Mouse (Mus musculus) liver, embryonic 11.5 days (tissue): ENCODE results near the gene Cryab. TPM values are rescaled to one million over a fixed set of nuclear protein-coding genes. Genes with fewer than 3 reads are reported as not detected.

Experiments used
- ATAC-seq: fragments of 200-750 bp; cut with Nextera tagmentation; replicated peaks from 2 replicates; pipeline ENCODE4 v1.8.0; 2017; ENCODE audit warnings: moderate number of reproducible peaks, mild to moderate bottlenecking, moderate TSS enrichment, moderate library complexity; ENCODE audit not compliant: low FRiP score
- DNase-seq: peaks from one replicate; pipeline ENCODE4 v3.0.0-alpha.2; 2017; ENCODE audit warnings: low spot score
- H3K27ac ChIP-seq: fragments of 300-500 bp; sonication (generic); 2 replicates; pipeline ENCODE4 v1.5.1; 2014; ENCODE audit warnings: mild to moderate bottlenecking, low read depth, low read length, control low read depth
- H3K27me3 ChIP-seq: fragments of 300-500 bp; sonication (generic); replicated peaks from 2 replicates; pipeline ENCODE4 v1.6.1; 2014; ENCODE audit warnings: low read length, mixed read lengths; ENCODE audit not compliant: control insufficient read depth, insufficient read depth
- H3K36me3 ChIP-seq: fragments of 300-500 bp; sonication (generic); 2 replicates; pipeline ENCODE4 v1.6.1; 2014; ENCODE audit warnings: mild to moderate bottlenecking, low read length, moderate library complexity, mixed read lengths; ENCODE audit not compliant: control insufficient read depth, insufficient read depth
- H3K4me1 ChIP-seq: fragments of 300-500 bp; sonication (generic); replicated peaks from 2 replicates; pipeline ENCODE4 v1.6.1; 2014; ENCODE audit warnings: low read length, mixed read lengths; ENCODE audit not compliant: control insufficient read depth, insufficient read depth
- H3K4me2 ChIP-seq: fragments of 300-500 bp; sonication (generic); 2 replicates; pipeline ENCODE4 v1.6.1; 2014; ENCODE audit warnings: mild to moderate bottlenecking, control low read depth, moderate library complexity
- H3K4me3 ChIP-seq: fragments of 300-500 bp; sonication (generic); 2 replicates; pipeline ENCODE4 v1.5.1; 2014; ENCODE audit warnings: low read depth, low read length, control low read depth
- H3K9ac ChIP-seq: fragments of 300-500 bp; sonication (generic); 2 replicates; pipeline ENCODE4 v1.6.1; 2014; ENCODE audit warnings: low read depth, low read length, control low read depth
- H3K9me3 ChIP-seq: fragments of 300-500 bp; sonication (generic); 2 replicates; pipeline ENCODE4 v1.6.1; 2016; ENCODE audit warnings: low read length, inconsistent platforms, mixed read lengths; ENCODE audit not compliant: control insufficient read depth
- WGBS: fragments of 180-500 bp; shearing (Covaris S2); extraction: QIAGEN DNeasy Blood & Tissue Kit; methylation state at CpG from one replicate; pipeline ENCODE4 v1.1.7; 2014; 5-methylcytosine and 5-hydroxymethylcytosine counted together
- polyA plus RNA-seq: library from polyadenylated mRNA; unstranded; fragments of >200 nt; fragmentation: Nextera tagmentation; extraction: Ambion mirVana; gene quantifications from 2 replicates; pipeline ENCODE4 v1.2.1, GENCODE M21; 2014

Gene Cryab
- polyA plus RNA-seq, 1 experiment from 2014 or later: 13.7 TPM

DNA sequence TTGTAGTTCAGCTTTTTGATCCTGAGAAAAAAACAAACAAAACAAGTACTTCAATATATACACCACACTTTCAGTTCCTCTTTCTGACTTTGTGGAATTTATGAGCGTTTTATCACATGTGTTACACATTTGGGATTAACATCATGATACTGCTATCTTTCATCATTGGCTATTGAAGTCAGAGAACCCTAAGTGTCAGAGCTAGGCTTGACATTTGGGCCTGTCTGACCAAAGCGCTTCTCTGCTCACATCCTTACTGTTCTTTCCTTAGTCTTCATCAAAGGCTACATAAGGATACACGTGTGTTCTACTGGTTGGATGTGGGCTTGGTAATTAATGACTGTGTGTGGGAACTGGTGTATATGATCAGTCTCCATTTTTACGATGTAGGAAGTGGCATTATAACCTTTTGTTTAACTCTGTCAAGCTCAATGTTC is 22.9 kb downstream of the Cryab start:
- H3K4me2 ChIP-seq: peak overlapping the region; percentile 84
- H3K36me3 ChIP-seq: no peaks in the 10 kb centered on the region; the same call in 1 of the 2 replicates
- H3K27me3 ChIP-seq: no peaks in the 10 kb centered on the region
- H3K4me1 ChIP-seq: peaks cover 19% of the 10 kb centered on the region
- 61% methylated on average over 4 of the region's 4 CpGs for WGBS
- ATAC-seq (no peak), DNase-seq (no peak)
- H3K27ac ChIP-seq: no peak overlapping the region; the same call in 1 of the 2 replicates
- H3K9me3 ChIP-seq: no peaks in the 10 kb centered on the region
- H3K4me3 ChIP-seq: peak overlapping the region; percentile 89; the same call in 1 of the 2 replicates
- peak overlapping the region; percentile 30; the same call in 1 of the 2 replicates for H3K9ac ChIP-seq

DNA sequence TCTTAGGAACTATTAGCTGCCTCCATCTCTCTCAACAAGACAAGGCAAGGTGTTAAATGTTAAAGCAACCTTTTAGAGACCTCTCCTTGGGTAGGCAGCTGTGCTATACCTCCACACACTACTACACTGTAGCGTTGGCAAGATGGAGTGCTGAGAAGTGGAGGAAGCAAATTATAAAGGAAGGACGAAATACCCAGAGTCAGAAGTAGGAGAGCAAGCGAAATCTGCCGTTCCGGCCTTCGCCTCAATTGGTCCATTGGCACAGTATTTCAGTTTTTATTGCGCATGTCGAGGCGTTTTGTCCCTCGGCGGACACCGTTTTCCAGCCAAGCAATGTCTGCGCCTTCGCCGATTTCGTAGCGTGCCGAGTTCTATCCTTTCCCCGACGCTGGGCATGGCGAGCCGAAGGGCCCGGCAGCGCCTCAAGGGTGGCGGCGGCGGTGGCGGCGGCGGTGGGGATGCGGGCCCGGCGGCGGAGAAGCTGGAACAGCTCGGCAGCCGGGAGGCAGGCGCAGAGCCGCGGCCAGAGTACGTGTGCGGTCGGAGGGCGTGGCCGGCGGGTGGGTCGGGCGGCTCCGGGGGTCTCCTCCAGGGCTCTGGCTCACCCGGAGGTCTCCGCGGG is 24.0 kb downstream of the Cryab start, which contains the start of the genes Alg9 and 1110032A03Rik:
Gene Alg9 (plus strand): TSS at position 29 of the 622 bp plus-strand sequence.
Gene 1110032A03Rik (minus strand): TSS at position 530 of the 622 bp plus-strand sequence.
- Histone ChIP-seq H3K9me3 (no peaks in the 10 kb centered on the region), H3K4me3 (peak within 1 kb of the TSS; percentile 89), H3K27ac (peak within 1 kb of the TSS; percentile 71), H3K9ac (peak within 1 kb of the TSS; percentile 80), H3K4me2 (peak within 1 kb of the TSS; percentile 84), H3K36me3 (peaks cover 3% of the 10 kb centered on the region), H3K27me3 (no peaks in the 10 kb centered on the region), H3K4me1 (peaks cover 15% of the 10 kb centered on the region)
- peak; percentile 89 for DNase-seq
- WGBS: under 1% methylated on average over 51 of the region's 51 CpGs
- peak; percentile 79 for ATAC-seq

GRCm38 (mm10) chr9:50775662-50776126 is 24.6 kb downstream of the Cryab start:
- peak overlapping the region; percentile 71 for H3K27ac ChIP-seq
- peak; percentile 54 for ATAC-seq
- H3K36me3 ChIP-seq: peaks cover 6% of the 10 kb centered on the region
- peak overlapping the region; percentile 84 for H3K4me2 ChIP-seq
- H3K9ac ChIP-seq: peak overlapping the region; percentile 80
- WGBS: 0% methylated on average over 29 of the region's 30 CpGs
- H3K27me3 ChIP-seq: no peaks in the 10 kb centered on the region
- peak overlapping the region; percentile 89 for H3K4me3 ChIP-seq
- peak; percentile 61 for DNase-seq
- H3K9me3 ChIP-seq: no peaks in the 10 kb centered on the region
- H3K4me1 ChIP-seq: peaks cover 15% of the 10 kb centered on the region

GRCm38 (mm10) chr9:50776162-50776760 is 25.1 kb downstream of the Cryab start:
- H3K9ac ChIP-seq: peak overlapping the region; percentile 80
- 60% methylated on average over 11 of the region's 11 CpGs for WGBS

GRCm38 (mm10) chr9:50782155-50782554 is 31.0 kb downstream of the Cryab start:
- Histone ChIP-seq H3K27ac (no peak overlapping the region), H3K27me3 (no peaks in the 10 kb centered on the region), H3K9me3 (no peaks in the 10 kb centered on the region), H3K36me3 (peaks cover 28% of the 10 kb centered on the region), H3K4me3 (no peak overlapping the region), H3K9ac (no peak overlapping the region), H3K4me1 (no peaks in the 10 kb centered on the region), H3K4me2 (no peak overlapping the region)
- ATAC-seq: no peak
- WGBS: 70% methylated on average over 2 of the region's 2 CpGs
- DNase-seq: peak; percentile 42

More at GRCm38 (mm10) chr9:50776162-50776760, 25.1 kb downstream of the Cryab start:
- H3K4me3 ChIP-seq: peak overlapping the region; percentile 89
- H3K27me3 ChIP-seq: no peaks in the 10 kb centered on the region
- ATAC-seq: no peak
- H3K36me3 ChIP-seq: peaks cover 8% of the 10 kb centered on the region
- H3K9me3 ChIP-seq: no peaks in the 10 kb centered on the region
- H3K4me2 ChIP-seq: peak overlapping the region; percentile 84
- H3K4me1 ChIP-seq: peaks cover 15% of the 10 kb centered on the region
- no peak overlapping the region for H3K27ac ChIP-seq
- DNase-seq: no peak

GRCm38 (mm10) chr9:50795266-50795665 is 44.1 kb downstream of the Cryab start:
- 92% methylated on average over 3 of the region's 3 CpGs for WGBS
- H3K36me3 ChIP-seq: peaks cover 9% of the 10 kb centered on the region; the same call in 1 of the 2 replicates
- H3K27me3 ChIP-seq: no peaks in the 10 kb centered on the region
- H3K9ac ChIP-seq: no peak overlapping the region
- H3K4me2 ChIP-seq: no peak overlapping the region
- no peak overlapping the region for H3K27ac ChIP-seq
- no peak for DNase-seq
- H3K4me3 ChIP-seq: no peak overlapping the region
- no peak for ATAC-seq
- H3K4me1 ChIP-seq: no peaks in the 10 kb centered on the region
- no peaks in the 10 kb centered on the region for H3K9me3 ChIP-seq

DNA sequence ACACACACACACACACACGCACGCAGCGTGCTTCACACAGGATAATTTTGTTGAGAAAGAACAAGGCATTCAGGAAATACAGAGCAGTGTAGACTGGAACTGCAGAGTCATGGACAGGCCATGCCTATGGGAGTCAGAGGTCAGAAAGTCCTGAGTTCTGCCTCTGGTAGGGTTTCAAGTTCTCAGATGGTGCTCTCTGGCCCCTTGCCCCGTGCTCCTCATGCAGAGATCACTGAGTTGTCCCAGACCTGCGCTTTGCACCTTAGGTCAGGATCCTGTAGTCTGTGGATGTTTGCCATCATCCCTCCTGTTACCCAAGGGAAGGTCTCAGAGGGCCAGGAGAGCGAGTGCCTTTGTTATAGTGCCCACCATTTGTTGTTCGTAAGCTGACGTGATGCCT is 45.7 kb downstream of the Cryab start:
- Histone ChIP-seq H3K27me3 (no peaks in the 10 kb centered on the region), H3K9ac (no peak overlapping the region), H3K4me1 (no peaks in the 10 kb centered on the region), H3K36me3 (peaks cover 7% of the 10 kb centered on the region; the same call in 1 of the 2 replicates), H3K27ac (no peak overlapping the region), H3K9me3 (no peaks in the 10 kb centered on the region), H3K4me3 (no peak overlapping the region), H3K4me2 (no peak overlapping the region)
- no peak for ATAC-seq
- 91% methylated on average over 8 of the region's 8 CpGs for WGBS
- no peak for DNase-seq

DNA sequence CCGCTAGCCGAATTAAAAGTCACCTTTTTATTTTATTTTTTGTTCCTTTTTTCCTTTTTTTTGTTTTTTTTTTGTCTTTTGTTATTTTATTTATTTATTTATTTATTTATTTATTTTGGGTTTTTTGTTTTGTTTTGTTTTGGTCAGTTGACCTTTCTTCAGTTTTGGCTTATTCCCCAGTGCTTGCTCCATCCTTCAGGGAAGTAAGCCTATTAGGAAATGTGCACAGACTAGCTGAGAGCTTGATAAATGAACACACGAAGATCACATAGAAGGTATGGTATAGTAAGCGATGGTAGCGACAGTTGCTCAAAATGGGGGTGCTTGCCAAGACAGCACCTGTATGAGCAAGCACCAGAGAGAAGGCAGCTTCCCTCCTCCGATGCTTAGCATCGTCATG is 46.5 kb downstream of the Cryab start:
- Histone ChIP-seq H3K9ac (no peak overlapping the region), H3K4me2 (no peak overlapping the region), H3K4me1 (0 out of 2 replicates have a peak, but pooled peaks cover under 1% of the 10 kb centered on the region), H3K36me3 (peaks cover 8% of the 10 kb centered on the region; the same call in 1 of the 2 replicates), H3K4me3 (no peak overlapping the region), H3K27me3 (no peaks in the 10 kb centered on the region), H3K27ac (no peak overlapping the region), H3K9me3 (no peaks in the 10 kb centered on the region)
- DNase-seq: no peak
- no peak for ATAC-seq
- 92% methylated on average over 7 of the region's 7 CpGs for WGBS
